Mouse (Mus musculus) heart, adult 2 months (tissue): Measurements from ENCODE around the gene Ninj1.

Source experiments
- CTCF ChIP-seq: fragments of 200-600 bp; IDR thresholded peaks from 2 replicates; pipeline ENCODE4 v1.8.1; 2022; ENCODE audit warnings: antibody characterized with exemption, mild to moderate bottlenecking, moderate library complexity
- EP300 ChIP-seq: fragments of 200-500 bp; IDR thresholded peaks from 2 replicates; pipeline ENCODE4 v1.6.1; 2011; ENCODE audit warnings: low read depth, low read length, control low read depth; ENCODE audit not compliant: insufficient read depth
- POLR2A ChIP-seq: fragments of 200-500 bp; IDR thresholded peaks from 2 replicates; pipeline ENCODE4 v1.6.1; 2011; ENCODE audit warnings: mild to moderate bottlenecking, low read depth, low read length, control low read depth; ENCODE audit not compliant: insufficient read depth

GRCm38 (mm10) chr13:49225633-49226032 lies 38.3 kb downstream of the Ninj1 start:
- TF ChIP-seq EP300 (no peak), CTCF (no peak), POLR2A (no peak)
